Mouse (Mus musculus) spleen, embryonic (tissue): ENCODE data around the gene Btbd1.

Experiments used
- CTCF ChIA-PET: fragments of 350-600 bp; sonication (Branson Sonifier 250); formaldehyde crosslinking; loops from one replicate; lab custom pipeline; 2022; lab: Charles Lee

The Btbd1 gene

GRCm38 (mm10) chr7:81829379-81829894, at the start of gene Btbd1:
Gene Btbd1 (minus strand): TSS chr7:81829431.
- CTCF ChIA-PET, result interaction anchor here (0.8 kb wide), 1 partner anchor 39 kb away, joined by 3 read pairs; no protein-coding TSS in a partner anchor

DNA sequence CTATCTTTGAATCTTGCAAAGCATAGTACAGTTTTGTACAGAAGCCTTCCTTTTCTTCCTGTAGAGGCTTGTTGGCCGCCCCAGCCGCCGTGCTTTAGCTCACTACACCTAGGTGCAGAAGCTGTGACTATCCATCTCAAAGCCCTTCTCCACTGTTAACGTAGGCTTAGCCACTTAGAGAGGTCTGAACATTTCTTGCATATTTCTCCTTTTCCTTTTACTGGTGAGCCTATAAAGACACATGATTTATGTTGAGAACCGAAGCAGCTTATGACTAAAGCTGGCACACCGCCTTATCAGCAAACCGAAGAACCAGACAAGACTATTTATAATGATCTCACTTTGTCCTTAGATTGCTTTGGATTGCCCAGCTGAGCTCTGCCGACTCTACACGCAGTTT, 46.1 kb upstream of the Btbd1 start:
- CTCF ChIA-PET, result no interaction called here

DNA sequence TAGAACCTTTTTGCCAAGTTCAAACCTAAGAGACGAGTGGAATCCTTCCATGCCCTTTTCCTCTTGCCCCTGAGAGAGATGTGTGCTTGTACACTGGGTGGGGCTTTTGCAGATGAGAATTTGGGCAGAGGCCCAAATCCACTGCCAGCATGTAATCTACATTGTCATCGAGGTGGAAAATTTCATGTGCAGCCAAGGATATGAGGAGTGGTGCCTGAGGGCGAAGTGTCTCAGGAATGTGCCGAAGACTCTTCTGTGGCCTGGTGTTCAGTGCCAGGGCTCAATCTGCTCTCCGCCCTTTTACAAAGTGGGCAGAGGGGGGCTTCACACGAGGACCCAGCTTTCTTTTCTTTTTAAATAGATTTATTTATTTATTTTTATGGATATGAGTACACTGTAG, 45.4 kb upstream of the Btbd1 start:
- CTCF ChIA-PET, result no interaction called here

DNA sequence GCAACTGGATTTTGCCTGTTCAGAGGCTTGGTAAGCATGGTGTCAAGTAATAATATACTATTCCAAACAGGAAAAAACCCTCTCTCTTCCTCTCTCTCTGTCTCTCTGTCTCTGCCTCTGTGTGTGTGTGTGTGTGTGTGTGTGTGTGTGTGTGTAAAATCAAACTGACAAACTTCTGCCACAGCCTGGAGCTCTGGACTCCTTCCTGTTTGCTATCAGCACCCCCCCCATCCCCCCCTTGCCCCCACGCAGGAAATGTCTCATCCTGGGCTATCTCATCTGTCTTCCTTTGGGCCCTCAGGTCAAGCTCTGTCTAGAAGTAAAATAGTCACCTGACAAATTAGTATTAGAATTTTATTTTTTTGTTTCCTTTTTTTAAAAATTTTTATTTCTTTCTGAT, 44.6 kb upstream of the Btbd1 start:
- CTCF ChIA-PET, result no interaction called here

DNA sequence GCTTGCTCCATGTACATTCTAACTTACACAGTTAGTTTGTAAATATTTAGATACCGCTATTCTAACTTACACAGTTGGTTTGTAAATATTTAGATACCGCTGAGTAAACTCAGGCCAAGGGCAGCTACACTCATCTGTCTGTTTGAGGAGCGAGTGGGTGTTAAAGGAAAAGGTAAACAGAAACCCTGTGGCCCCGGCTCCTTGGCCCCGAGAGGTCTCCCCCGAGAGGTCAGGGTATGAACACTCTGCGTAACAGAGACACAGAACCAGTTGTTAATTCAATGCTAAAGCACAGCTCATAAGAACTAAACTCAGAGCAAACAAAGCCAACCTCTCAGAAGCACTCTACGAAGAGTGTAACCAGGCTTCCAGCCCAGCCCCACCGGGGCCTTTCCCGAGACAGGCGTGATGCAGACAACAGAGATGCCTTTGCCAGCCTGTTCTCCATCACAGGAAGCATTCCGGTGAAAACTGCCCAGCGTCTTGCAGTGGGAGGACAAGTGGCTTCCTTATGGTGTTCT, 43.3 kb upstream of the Btbd1 start:
- CTCF ChIA-PET, result interaction anchor here (0.5 kb wide), 1 partner anchor 51 kb away, joined by 8 read pairs; no protein-coding TSS in a partner anchor

DNA sequence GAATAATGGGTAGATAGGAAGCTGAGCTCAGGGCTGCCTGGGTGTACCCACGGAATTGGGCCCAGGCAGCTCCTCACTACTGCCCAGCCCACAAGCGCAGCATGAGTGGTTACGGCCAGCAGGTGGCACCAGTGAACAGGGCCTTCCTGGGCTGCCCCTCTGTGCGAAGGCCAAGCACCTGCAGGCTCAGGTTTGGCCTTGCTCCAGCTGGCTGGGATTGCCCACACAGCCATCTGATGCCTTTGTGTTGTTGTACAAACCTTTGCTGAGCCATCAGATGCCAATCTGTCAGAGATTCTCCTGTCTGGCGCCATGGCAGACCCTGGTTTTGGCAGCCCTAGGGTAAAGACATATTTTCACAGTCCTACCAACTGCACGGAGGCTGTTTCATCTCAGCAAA, 38.9 kb upstream of the Btbd1 start:
- CTCF ChIA-PET, result interaction anchor here (0.7 to 1.0 kb wide), 3 partner anchors 15 to 86 kb away, joined by 3 read pairs; partner anchors contain the start of gene Btbd1

DNA sequence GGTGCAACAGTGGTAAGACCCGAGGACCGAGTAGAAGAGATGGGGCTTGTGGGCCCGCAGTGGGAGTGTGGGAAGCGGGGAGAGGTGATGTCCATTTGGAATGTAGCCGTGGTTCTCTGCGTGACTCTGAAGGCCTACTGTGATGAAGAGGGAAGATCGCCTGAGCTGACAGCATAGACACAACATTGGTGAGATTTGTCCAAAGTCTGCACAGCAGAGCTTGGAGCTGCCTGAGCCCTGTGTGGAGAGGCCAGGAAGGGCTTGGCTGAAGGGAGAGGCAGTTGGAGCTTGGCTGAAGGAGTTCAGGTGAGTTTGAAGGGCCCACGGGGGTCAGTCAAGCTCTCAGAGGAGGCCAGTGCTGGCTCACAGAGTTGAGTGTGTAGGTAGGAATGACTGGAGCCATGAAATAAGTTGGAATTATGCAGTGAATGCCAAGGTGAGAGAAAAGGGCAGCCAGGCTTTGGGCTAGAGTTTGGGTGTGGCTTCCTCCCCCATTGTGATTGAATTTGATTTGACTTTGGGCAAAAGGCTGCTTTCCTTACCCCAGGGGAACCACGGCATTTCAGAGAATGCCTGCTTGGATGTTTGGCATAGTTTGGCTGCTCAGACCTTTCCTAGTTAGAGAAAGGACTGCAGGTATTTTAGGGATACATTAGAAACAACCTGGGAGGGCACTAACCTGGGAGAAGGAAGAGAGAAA, 38.1 kb upstream of the Btbd1 start:
- CTCF ChIA-PET, result no interaction called here

DNA sequence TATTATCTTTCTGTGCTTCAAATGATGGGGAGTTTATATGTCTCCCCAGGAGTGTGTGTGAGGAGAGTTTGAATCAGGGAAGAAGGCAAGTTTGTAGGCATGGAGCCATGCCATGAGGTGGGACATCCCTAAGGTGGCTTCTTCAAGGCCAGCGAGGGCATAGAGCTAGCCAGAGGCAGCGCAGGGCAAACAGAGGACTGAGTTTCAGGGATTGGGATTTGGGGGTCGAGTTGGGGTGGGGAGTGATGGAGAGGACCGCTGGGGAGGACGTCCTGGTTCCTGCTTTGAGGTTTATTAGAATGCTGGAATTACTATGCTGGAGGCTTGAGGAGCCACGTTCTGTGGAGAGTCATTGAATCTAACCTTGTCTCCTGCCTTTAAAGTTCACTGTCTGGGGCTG, 36.7 kb upstream of the Btbd1 start:
- CTCF ChIA-PET, result no interaction called here

DNA sequence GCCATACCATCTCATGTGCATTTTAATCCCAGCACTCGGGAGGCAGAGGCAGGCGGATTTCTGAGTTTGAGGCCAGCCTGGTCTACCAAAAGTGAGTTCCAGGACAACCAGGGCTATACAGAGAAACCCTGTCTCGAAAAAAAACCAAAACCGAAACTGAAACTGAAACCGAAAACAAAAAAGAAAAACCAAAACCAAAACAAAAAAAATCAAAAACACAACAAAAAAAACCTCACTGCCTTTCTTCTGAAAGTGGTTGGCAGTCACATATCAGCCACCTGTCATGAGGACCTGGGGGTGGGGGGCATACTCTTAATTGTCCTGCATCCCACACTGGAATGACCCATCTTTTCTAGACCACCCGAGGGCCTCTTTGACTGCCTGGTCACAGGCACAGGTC, 35.3 kb upstream of the Btbd1 start:
- CTCF ChIA-PET, result no interaction called here

GRCm38 (mm10) chr7:81862587-81863583, 33.7 kb upstream of the Btbd1 start:
- CTCF ChIA-PET, result no interaction called here

GRCm38 (mm10) chr7:81861921-81862320, 32.7 kb upstream of the Btbd1 start:
- CTCF ChIA-PET, result no interaction called here

DNA sequence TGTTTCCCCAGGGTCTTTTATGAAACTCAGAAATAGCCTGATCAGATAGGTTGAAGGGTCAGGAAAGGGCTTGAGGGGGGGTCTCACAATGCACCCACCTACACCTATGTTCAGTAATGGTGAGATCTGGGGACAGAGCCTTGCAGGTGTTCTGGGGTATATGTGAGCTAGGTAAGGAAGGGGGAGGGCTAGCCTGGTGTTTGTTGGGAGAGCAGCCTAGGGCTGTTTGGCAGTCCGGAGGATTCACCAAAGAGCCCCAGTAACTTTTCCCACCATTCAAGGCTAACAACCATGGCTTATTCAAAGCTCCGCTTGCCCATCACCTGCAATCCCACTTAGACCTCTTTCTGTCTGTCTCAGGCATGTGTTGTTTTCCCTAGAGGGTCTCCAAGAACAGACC, 32.2 kb upstream of the Btbd1 start:
- CTCF ChIA-PET, result no interaction called here

DNA sequence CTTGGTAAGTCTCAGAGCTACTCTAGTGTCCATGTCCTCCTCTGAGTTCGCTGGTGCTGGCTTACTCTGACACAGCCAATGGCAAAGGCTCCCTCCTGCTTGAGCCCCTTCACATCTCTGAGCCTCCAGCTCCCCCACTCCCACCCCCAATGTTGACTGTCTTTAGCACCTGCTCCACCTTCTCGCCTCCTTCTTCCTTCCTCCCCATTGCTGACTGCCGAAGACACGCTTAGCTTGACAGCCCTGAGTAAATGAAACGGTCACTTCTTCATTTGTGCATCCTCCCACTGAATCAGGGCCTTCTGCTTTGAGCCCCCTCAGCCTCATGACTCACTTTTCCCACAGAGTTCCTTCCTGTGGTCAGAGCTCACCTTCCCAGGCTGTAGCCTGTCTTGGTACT, 31.8 kb upstream of the Btbd1 start:
- CTCF ChIA-PET, result no interaction called here

- CTCF ChIA-PET, result no interaction called here
These were observed 30.8 kb upstream of the Btbd1 start for GRCm38 (mm10) chr7:81860071-81860470.

- CTCF ChIA-PET, result interaction anchor here (1.5 kb wide), 1 partner anchor 11 kb away, joined by 3 read pairs; no protein-coding TSS in a partner anchor
These were observed 29.9 kb upstream of the Btbd1 start, which contains the start of gene Tm6sf1 for GRCm38 (mm10) chr7:81858968-81859721. Gene Tm6sf1 (plus strand): TSS chr7:81859001.

DNA sequence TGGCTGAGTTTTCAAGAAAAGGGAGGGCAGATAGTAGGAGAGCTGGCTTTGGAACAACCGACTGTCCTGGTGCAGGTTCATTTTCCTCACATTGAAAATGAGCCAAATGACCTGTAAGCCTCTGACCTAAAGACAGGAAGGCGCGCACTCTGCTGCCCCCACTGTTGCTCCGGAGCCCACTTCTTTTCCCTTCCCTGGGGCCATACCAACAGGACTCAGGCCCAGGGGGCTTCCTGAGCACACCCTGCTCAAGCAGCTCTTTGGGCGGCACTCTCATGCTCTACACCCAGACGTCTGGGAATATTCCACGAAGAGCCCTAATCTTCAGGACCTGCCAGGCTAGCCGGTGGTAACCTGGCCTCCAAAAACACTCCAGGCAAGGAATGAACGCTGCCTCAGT, 29.0 kb upstream of the Btbd1 start:
- CTCF ChIA-PET, result interaction anchor here (0.7 to 1.5 kb wide), 2 partner anchors 10 to 22 kb away, joined by 3 read pairs; no protein-coding TSS in a partner anchor

DNA sequence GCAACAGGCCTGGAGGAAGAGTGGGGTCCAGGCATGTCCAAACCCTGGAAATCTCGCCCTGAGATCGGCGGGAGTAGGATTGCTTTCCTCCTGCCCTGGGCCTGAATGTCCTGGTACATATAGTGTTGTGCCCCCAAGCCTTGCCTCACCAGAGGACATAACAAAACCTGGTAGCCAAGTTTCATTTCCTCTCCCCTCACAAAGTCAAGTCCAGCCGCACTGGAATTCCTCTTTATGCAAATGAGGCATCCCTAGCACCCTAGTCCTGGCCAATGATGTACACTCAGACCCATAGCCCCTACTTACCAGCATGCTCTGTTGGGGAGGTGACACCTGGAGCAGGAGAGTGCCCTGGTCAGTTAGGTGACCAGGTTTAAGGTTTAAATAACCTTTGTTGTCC, 27.0 kb upstream of the Btbd1 start:
- CTCF ChIA-PET, result no interaction called here

- CTCF ChIA-PET, result no interaction called here
These were observed 26.5 kb upstream of the Btbd1 start, which contains the start of gene Gm10160 for GRCm38 (mm10) chr7:81855694-81856093. Gene Gm10160 (minus strand): TSS chr7:81855794.

DNA sequence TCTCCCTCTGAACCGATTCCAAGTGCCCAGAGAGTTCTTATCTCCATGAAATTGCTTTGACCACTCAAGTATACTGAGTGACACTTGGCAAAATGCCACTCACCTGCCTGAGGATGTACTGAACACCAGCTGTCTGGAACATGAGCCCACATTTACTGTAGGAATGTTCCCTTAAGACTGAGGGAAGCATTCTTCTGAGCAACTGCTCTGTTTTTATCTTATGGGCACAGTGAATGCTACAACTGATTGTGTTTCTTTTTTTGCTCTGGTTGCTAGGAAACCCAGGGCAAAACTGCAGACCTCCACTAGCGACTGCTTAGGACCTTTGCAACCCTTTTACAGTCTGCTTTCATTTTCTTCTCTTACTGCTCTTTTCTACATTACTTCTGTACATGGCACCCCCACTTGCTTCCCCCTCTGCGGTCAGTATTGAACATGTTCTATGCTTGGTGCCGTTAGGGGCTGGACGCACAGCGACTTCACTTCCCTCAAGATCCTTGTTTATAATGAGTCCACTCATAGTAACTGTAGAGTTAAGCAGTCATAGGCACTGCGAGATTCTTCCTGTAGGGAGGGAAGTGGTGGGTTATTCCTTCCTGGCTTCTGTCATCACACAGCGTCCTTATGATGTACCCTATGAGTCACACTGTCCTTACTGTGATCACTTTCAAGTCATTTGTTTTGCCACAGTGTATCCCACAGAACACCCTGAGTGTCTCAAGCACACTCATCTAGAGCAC, 25.5 kb upstream of the Btbd1 start:
- CTCF ChIA-PET, result no interaction called here

DNA sequence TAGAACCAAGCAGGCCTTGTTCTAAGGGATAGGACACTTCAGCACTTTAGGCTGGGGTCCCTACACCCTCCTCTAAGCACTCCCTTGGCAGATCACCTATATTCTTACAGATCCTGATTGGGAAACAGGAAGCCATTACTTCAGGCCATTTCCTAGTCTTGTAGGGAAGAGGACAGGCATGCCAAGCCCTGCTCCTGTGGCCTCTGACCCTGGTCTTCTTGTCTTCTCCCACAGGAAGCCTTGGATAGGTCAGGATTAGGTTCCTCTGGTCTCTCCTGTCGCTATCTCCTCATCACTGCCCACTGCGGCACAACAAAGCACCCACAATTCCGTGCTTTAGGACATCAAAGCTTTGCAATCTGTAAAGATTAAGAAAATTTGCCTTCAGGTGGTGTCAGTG, 22.5 kb upstream of the Btbd1 start:
- CTCF ChIA-PET, result no interaction called here
